Mouse (Mus musculus) layer of hippocampus, adult 18-20 months (tissue): ENCODE data around the gene Sytl2. TPM values are rescaled to one million over a fixed set of nuclear protein-coding genes. Genes with fewer than 3 reads are reported as not detected.
A peak's percentile ranks its signal among the peaks of the same experiment; 100 is the strongest.

Source experiments
- DNase-seq, 2 experiments: peaks; one replicate each; pipeline ENCODE4 v3.0.0; 2022; ENCODE audit warnings: low spot score in 2 of 2
- long read RNA-seq: library from polyadenylated mRNA; stranded (forward); transcript quantifications from one replicate; pipeline ENCODE4 v2.0.0, GENCODE M21; 2021
- total RNA-seq, 2 experiments: library from RNA; stranded (reverse); gene quantifications; 2 replicates each; pipeline ENCODE4 v1.2.3; 2021

Sytl2 gene
- 10 to 100 TPM; 32.9 to 35.8 TPM for total RNA-seq
- long read RNA-seq, transcript Sytl2-219 (10 exons, 2,266 nt) = major isoform, 10 of 26 reads
- long read RNA-seq, partial matches to known transcripts = 3 of 26 reads
- long read RNA-seq, other reads (novel, unspliced or antisense) = 12 of 26 reads

DNA sequence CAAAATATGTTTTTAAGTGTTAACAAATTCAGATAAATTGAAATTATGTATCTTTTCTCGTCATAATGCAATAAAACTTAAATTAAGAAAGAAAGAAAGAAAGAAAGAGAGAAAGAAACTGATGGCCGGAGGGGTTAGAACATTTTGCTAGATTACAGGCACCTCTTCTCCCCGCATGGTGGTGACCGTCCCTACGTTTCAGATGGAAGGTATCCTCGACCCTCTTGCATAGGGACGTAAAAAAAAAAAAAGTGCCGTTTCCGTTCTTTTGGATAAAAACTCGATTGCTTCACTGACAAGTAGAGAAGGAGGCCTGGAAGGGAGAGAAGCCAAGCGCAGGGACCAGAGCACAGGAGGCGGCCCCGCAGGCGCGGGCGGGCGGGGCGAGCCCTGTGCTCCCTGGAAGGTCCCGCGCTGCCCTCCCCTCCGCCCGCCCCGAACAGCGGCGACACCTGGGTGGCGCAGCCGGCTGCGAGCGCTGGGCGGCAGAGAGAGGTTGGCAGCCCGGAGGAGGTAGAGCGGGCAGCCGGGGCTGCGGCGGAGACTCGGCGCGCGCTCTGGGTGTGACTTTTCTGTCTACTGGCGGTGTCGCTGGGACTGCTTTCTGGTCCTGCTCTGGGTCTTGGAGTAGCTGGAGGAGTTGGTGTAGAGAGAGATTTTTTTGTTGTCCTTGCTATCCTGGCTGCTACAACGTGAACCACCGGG lies at the start of gene Sytl2:
Gene Sytl2 (plus strand): TSS at position 311 of the 705 bp plus-strand sequence.
- DNase-seq = peak in 1 of 2 experiments; percentile 23

- DNase-seq = no peak
Measured at GRCm38 (mm10) chr7:90252946-90253345, 49.1 kb upstream of the Sytl2 start.

DNA sequence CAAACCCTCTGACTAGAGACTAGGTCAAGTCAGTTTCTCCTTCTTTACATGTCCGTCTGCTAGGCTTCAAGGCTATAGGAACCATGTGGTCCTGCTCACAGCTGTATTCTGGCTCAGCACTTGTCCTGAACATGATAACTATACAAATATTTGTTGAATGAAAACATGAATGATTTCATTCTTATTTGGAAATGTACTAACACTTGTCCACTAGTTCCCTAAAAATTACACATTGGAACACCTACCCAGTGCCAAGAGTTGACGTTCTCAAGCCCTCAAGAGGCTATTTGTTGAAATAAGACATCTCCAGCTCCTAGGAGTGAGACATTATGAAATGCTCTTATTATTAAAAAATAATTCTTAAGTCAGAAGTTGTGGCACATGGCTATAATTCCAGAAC lies 43.4 kb upstream of the Sytl2 start:
- no peak for DNase-seq

- DNase-seq = no peak
Measured at GRCm38 (mm10) chr7:90259899-90260298, 42.2 kb upstream of the Sytl2 start.

- DNase-seq = no peak
Measured at GRCm38 (mm10) chr7:90261902-90262599, 40.0 kb upstream of the Sytl2 start.

DNA sequence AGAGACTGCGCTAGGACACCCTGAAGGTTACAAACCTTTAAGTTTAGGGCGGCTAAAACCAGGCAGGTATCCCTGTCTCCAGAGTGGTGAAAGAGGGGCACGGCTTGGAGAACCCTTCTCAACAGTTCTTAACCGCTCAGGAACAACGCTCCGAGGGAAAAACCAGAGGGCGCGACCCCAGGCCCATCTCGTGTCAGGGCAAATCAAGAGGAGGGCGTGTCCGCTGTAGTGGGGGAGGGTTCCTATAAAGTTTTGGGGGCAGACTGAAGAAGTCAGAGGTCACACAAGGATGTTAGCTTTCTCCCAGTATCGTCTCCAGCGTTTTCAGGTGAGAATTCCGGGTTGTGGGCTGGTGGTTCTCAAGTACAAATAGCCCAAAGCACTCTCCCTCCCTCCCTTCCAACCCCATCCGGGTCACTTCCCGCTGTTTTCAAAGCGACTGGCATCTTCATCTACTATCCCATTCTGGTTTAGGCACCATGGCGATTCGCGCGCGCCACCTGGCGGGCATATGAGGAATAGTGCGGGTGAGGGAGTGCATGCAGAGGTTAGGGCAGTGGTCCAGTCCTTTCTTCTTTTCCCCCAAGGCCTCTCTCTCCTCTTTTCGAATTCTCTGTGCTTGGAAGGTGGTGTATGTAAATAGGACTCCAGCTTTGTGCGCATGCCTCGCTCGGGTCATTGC lies 36.6 kb upstream of the Sytl2 start, which contains the start of gene Ccdc83:
Gene Ccdc83 (minus strand): TSS at position 489 of the 682 bp plus-strand sequence.
- DNase-seq = peak; percentile 58 to 89

GRCm38 (mm10) chr7:90270141-90270540 lies 31.9 kb upstream of the Sytl2 start:
- DNase-seq = no peak

DNA sequence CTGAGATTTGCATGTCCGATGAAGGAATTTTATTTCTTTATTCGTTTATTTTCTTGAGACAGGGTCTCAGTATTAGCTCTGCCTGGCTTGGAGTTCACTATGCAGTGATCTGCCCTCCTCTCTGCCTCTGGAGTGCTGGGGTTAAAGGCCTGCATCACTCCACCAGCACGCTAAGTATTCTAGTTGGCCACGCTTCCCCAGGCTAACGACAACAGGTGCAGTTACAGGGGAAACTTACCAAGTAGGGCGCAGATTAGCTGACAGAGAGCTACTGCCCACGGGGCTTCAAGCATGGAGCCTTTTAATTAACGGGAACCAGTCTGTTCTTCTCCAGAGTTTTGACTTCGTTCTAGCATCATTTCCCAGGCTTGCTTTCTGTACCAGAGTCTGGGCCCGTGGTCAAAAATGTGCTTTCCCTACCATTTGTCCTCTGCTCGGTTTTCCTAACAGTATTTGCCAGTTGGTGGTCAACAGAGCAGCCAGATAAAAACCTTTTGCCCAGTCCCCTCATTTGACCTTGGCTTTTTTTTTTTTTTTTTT lies 27.4 kb upstream of the Sytl2 start:
- no peak for DNase-seq

GRCm38 (mm10) chr7:90277246-90277645 lies 24.8 kb upstream of the Sytl2 start:
- DNase-seq = no peak

DNA sequence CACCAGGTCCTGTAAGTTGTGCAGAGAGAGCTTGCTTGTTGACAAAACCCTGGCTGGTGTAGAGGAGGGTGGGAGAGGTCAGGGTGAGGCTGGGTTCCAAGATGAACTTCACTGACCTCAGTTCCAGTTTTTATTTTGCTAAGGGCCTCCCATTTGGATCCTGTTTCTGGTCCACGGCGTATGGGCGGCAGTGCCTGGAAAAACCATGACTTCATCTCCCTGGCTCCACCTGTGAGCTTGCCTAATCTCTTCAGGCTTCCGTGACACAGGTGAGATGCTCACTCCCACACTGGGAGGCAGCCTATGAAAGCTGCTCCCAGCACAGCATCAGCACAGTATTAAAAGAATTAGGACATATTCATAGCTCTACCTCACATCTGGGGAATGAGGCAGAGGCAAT lies 24.3 kb upstream of the Sytl2 start:
- no peak for DNase-seq

- DNase-seq = no peak
Measured at GRCm38 (mm10) chr7:90279136-90279535, 22.9 kb upstream of the Sytl2 start.

- peak in 1 of 2 experiments; percentile 27 for DNase-seq
Measured at GRCm38 (mm10) chr7:90280274-90280875, 21.7 kb upstream of the Sytl2 start.

DNA sequence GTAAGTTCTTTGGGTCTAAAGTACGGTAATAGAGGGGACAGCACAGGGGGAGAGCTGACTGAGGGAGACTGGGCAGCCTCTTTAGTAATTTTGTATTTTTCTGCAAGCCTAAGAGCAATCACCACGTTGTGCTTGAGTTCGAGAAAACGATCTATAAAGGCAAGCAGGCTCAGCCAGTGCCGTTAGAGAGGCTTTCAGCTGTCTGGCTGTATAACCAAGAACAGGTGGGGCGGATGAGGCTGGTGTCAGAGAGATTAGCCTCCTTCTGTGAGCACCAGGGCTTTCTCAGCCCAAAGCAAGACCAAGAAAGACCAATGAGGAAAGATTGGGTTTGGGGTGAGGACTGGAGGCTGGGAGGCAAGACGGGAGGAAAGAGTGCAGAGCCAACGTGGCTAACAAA lies 21.2 kb upstream of the Sytl2 start:
- DNase-seq = no peak

DNA sequence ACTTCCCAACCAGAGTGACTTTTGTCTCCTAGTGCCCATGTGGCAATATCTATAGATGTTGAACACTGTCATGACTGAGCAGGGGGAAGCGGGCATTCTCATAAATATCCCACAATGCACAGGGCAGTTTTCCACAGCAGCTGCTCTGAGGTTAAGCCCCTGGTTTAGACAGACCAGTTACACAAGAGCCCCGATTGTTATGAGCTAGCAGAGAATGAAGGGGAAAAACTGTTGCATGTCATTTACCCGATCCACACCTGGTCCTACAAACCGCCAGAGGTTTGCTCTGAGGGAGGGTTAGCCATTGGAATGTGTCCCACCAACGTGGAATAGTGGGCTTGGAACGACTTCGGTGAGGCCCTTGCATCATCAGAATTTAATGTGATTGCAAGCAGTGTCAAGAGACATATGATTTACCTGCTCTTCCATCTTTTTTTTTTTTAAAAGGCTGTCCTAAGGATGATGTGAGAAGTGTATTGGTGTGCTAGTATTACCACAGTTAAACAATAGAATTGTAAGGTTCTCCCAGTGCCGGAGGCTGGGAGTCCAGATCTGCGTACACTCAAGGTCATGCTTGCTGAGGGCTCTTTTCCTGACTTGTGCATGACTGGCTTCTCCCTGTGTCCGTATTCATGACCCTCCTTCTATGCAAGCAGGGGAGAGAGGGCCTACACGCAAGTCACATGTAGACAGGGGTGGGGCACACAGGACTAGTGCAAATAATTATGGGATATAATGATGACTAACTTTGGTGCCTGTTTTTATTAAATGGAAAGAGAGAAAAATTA lies 20.1 kb upstream of the Sytl2 start:
- no peak for DNase-seq

- no peak for DNase-seq
Measured at GRCm38 (mm10) chr7:90282786-90283185, 19.3 kb upstream of the Sytl2 start.

GRCm38 (mm10) chr7:90284793-90285192 lies 17.3 kb upstream of the Sytl2 start:
- no peak for DNase-seq

GRCm38 (mm10) chr7:90291885-90292284 lies 10.2 kb upstream of the Sytl2 start:
- DNase-seq = no peak

- no peak for DNase-seq
Measured at GRCm38 (mm10) chr7:90302647-90303552, 848 bp downstream of the Sytl2 start.

DNA sequence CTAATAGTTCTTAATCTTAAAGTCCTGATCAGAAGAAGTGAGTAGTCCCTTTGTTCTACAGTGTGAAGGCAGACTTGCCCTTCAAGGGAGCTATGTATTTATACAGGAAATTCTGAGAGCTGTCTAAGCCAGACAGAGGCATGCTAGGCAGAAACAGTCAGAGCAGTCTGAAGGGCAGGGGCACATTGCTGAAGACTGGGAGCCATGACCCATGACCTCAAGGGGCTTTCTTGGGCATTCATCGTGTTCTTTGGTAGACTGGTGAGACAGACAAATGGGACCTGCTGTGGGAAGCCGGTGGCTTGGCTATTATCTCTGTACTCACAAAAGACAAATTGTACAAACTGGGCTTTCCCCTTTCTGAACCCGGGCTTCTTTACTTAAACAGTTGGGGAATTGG lies 4.0 kb downstream of the Sytl2 start:
- no peak for DNase-seq
